In genomic region chr10:77467407-77467806, GRCm38 (mm10) we compare ENCODE assay signal across 22 mouse cellular contexts. TPM values are rescaled to one million over a fixed set of nuclear protein-coding genes. Genes with fewer than 3 reads are reported as not detected.
DNase-seq lines count a peak whose midpoint lies in the region; ATAC-seq lines count a peak whose summit lies in the region.
"Had no signal": no experiment of that assay in that cellular context is flagged by ENCODE, and none has a peak within 500 bp of the region (broad histone marks: within the 10 kb centered on the region; RNA-seq: fewer than 3 reads in every experiment).

No protein-coding gene starts in this region.

- no peaks in the 10 kb centered on the region for H3K9me3 ChIP-seq in heart, embryonic 12.5 days (replicated peaks)
- H3K9me3 ChIP-seq in heart, embryonic 16.5 days (replicated peaks; ENCODE audit: control insufficient read depth, low read length): no peaks in the 10 kb centered on the region
- H3K9me3 ChIP-seq: embryonic facial prominence, embryonic 13.5 days; forebrain, embryonic 12.5 days; hindbrain, embryonic 10.5 days had no signal

- no peak for DNase-seq in heart, adult 8-10 months (ENCODE audit: low spot score)
- no peak for DNase-seq in heart, postnatal 14 days
- peak; percentile 36 for DNase-seq in right cerebral cortex, adult 18-20 months
- no peak for DNase-seq in right cerebral cortex, postnatal 4 days
- DNase-seq: adrenal gland, postnatal 14 days; cerebellum, adult 18-20 months; cerebellum, adult 9-11 months; cerebellum, postnatal 36 days; gastrocnemius, adult 2 months; gastrocnemius, postnatal 25 days had no signal

- H3K4me1 ChIP-seq in heart, embryonic 12.5 days (replicated peaks): peaks cover 49% of the 10 kb centered on the region
- H3K4me1 ChIP-seq in heart, embryonic 16.5 days (ENCODE audit: control insufficient read depth, insufficient read depth, low read length): peaks cover 42% of the 10 kb centered on the region
- H3K4me1 ChIP-seq: forebrain, embryonic 12.5 days had no signal

- no peaks in the 10 kb centered on the region for H3K36me3 ChIP-seq in heart, embryonic 12.5 days
- H3K36me3 ChIP-seq in heart, embryonic 16.5 days (ENCODE audit: control insufficient read depth, insufficient read depth): no peaks in the 10 kb centered on the region
- H3K36me3 ChIP-seq: embryonic facial prominence, embryonic 13.5 days; forebrain, embryonic 12.5 days; hindbrain, embryonic 10.5 days had no signal

- 0 out of 2 replicates have a peak overlapping the region, but pooled peaks have one; percentile 9 for H3K27ac ChIP-seq in heart, embryonic 12.5 days (ENCODE audit: poor library complexity, severe bottlenecking)
- H3K27ac ChIP-seq in heart, embryonic 16.5 days (ENCODE audit: low read length): peak overlapping the region; percentile 51
- H3K27ac ChIP-seq: embryonic facial prominence, embryonic 13.5 days; forebrain, embryonic 12.5 days; hindbrain, embryonic 10.5 days; hindbrain, embryonic 14.5 days had no signal

- H3K9ac ChIP-seq in heart, embryonic 12.5 days: no peak overlapping the region
- no peak overlapping the region for H3K9ac ChIP-seq in heart, embryonic 16.5 days (ENCODE audit: low read length)
- H3K9ac ChIP-seq: embryonic facial prominence, embryonic 13.5 days; forebrain, embryonic 12.5 days; hindbrain, embryonic 14.5 days had no signal

- no peak for ATAC-seq in heart, embryonic 12.5 days (ENCODE audit: insufficient number of reproducible peaks, low FRiP score)
- no peak for ATAC-seq in heart, embryonic 16.5 days (replicated peaks; ENCODE audit: extremely low read depth, insufficient read depth, low FRiP score)
- ATAC-seq: activated CD4-positive, CD25-positive, alpha-beta regulatory T cell, adult 4 months; forebrain, embryonic 16.5 days; intestine, postnatal 0 days; Patski had no signal

- 59% methylated on average over 6 of the region's 6 CpGs for WGBS in heart, embryonic 12.5 days
- WGBS in heart, embryonic 16.5 days: 50% methylated on average over 6 of the region's 6 CpGs

- no peaks in the 10 kb centered on the region for H3K27me3 ChIP-seq in heart, embryonic 12.5 days (replicated peaks)
- no peaks in the 10 kb centered on the region for H3K27me3 ChIP-seq in heart, embryonic 16.5 days (ENCODE audit: control insufficient read depth, insufficient read depth, low read length)
- H3K27me3 ChIP-seq: CH12.LX; embryonic facial prominence, embryonic 13.5 days; forebrain, embryonic 12.5 days; Patski had no signal

- H3K4me2 ChIP-seq in heart, embryonic 12.5 days: peak overlapping the region; percentile 13; the same call in 1 of the 2 replicates
- no peak overlapping the region for H3K4me2 ChIP-seq in heart, embryonic 16.5 days (ENCODE audit: low read depth, low read length)
- H3K4me2 ChIP-seq: embryonic facial prominence, embryonic 13.5 days; forebrain, embryonic 12.5 days; heart, embryonic 11.5 days; hindbrain, embryonic 14.5 days had no signal

- H3K4me3 ChIP-seq in heart, embryonic 12.5 days: no peak overlapping the region
- no peak overlapping the region for H3K4me3 ChIP-seq in heart, embryonic 16.5 days (ENCODE audit: low read length)
- H3K4me3 ChIP-seq: embryonic facial prominence, embryonic 13.5 days; forebrain, embryonic 12.5 days; gastrocnemius, adult 2 months; hindbrain, embryonic 10.5 days had no signal

- intact Hi-C loops in heart, postnatal 14 days (cut with DNase I): no loop called here

RNA-seq across cellular contexts. Expression of gene Fam207a, which starts 48.2 kb away (rescaled TPM):
- 31.0 and 32.1 TPM in 2 replicates for polyA plus RNA-seq in heart, embryonic 12.5 days (2016; fragmentation: Nextera tagmentation; extraction: Ambion mirVana)
- total RNA-seq in heart, adult 8-10 months (2022): 10 to 100 TPM in 1 of 4 experiments, 1 to 10 TPM in 3; 8.0 to 12.4 (median 9.1) TPM
- 23.2 and 24.5 TPM in 2 replicates for polyA plus RNA-seq in heart, embryonic 16.5 days (2015; fragmentation: Nextera tagmentation; extraction: Ambion mirVana)
- total RNA-seq in heart, postnatal 14 days (2021): 1 to 10 TPM; 9.6 TPM

RNA-seq across cellular contexts. Expression of gene Adarb1, which starts 49.3 kb away (rescaled TPM):
- polyA plus RNA-seq in heart, embryonic 12.5 days (2016; fragmentation: Nextera tagmentation; extraction: Ambion mirVana): 13.3 and 14.2 TPM in 2 replicates
- 10 to 100 TPM; 12.4 to 17.7 (median 16.4) TPM for total RNA-seq in heart, adult 8-10 months (2022)
- polyA plus RNA-seq in heart, embryonic 16.5 days (2015; fragmentation: Nextera tagmentation; extraction: Ambion mirVana): 11.7 and 15.3 TPM in 2 replicates
- 10 to 100 TPM; 22.9 to 25.9 TPM for total RNA-seq in heart, postnatal 14 days (2021)
